Mouse (Mus musculus) mouse embryonic stem cell (cell line): ENCODE data around the gene Hspa4l.

ENCODE experiments used
- in situ Hi-C, 2 experiments: fragments of 300-500 bp; cut with MboI; formaldehyde crosslinking; loops; 1 replicate in 1 of 2; 3 replicates in 1 of 2; pipeline ENCODE4 v1.14.3; 2019 to 2020; ENCODE audit warnings: low sequenced_read_pairs in 2 of 2, low pct_unique_long_range_greater_than_20kb in 1 of 2, mixed read lengths in 1 of 2; ENCODE audit not compliant: unreplicated experiment in 1 of 2

Hspa4l gene

GRCm38 (mm10) chr3:40744024-40744835 is at the start of gene Hspa4l:
Hspa4l (plus strand) TSS chr3:40744495.
- in situ Hi-C loops, result no loop called here

- in situ Hi-C loops, result no loop called here
These were observed 49.1 kb upstream of the Hspa4l start for GRCm38 (mm10) chr3:40695162-40695561.

- in situ Hi-C loops, result no loop called here
These were observed 45.5 kb upstream of the Hspa4l start for GRCm38 (mm10) chr3:40698834-40699233.

GRCm38 (mm10) chr3:40704816-40705430 is 39.4 kb upstream of the Hspa4l start:
- in situ Hi-C loops, result no loop called here

GRCm38 (mm10) chr3:40708655-40709054 is 35.6 kb upstream of the Hspa4l start, which contains the start of gene Slc25a31:
Slc25a31 (plus strand) TSS chr3:40708855.
- in situ Hi-C loops, result no loop called here

GRCm38 (mm10) chr3:40716056-40716455 is 28.2 kb upstream of the Hspa4l start:
- in situ Hi-C loops, result no loop called here

GRCm38 (mm10) chr3:40719022-40719421 is 25.3 kb upstream of the Hspa4l start:
- in situ Hi-C loops, result no loop called here

GRCm38 (mm10) chr3:40738381-40738912 is 5.8 kb upstream of the Hspa4l start:
- in situ Hi-C loops, result no loop called here

- in situ Hi-C loops, result no loop called here
These were observed 753 bp downstream of the Hspa4l start for GRCm38 (mm10) chr3:40744836-40745660.

- in situ Hi-C loops, result no loop called here
These were observed 1.6 kb downstream of the Hspa4l start for GRCm38 (mm10) chr3:40745661-40746547.

GRCm38 (mm10) chr3:40760746-40761145 is 16.5 kb downstream of the Hspa4l start:
- in situ Hi-C loops, result no loop called here

GRCm38 (mm10) chr3:40761312-40761711 is 17.0 kb downstream of the Hspa4l start:
- in situ Hi-C loops, result no loop called here

- in situ Hi-C loops, result no loop called here
These were observed 49.5 kb downstream of the Hspa4l start for GRCm38 (mm10) chr3:40793783-40794182.

GRCm38 (mm10) chr3:40798054-40798453 is 53.8 kb downstream of the Hspa4l start:
- in situ Hi-C loops, result no loop called here

GRCm38 (mm10) chr3:40798500-40798899 is 54.2 kb downstream of the Hspa4l start:
- in situ Hi-C loops, result no loop called here

GRCm38 (mm10) chr3:40799530-40800372 is 55.5 kb downstream of the Hspa4l start, which contains the start of gene Plk4:
Plk4 (plus strand) TSS chr3:40800019.
- in situ Hi-C loops, result no loop called here

- in situ Hi-C loops, result no loop called here
These were observed 56.1 kb downstream of the Hspa4l start for GRCm38 (mm10) chr3:40800373-40800823.
